Mouse (Mus musculus) right cerebral cortex, postnatal 14 days (tissue): ENCODE measurements around the gene Plekha1.

Experiments
- DNase-seq: peaks from one replicate; pipeline ENCODE4 v3.0.0; 2022

The Plekha1 gene

DNA sequence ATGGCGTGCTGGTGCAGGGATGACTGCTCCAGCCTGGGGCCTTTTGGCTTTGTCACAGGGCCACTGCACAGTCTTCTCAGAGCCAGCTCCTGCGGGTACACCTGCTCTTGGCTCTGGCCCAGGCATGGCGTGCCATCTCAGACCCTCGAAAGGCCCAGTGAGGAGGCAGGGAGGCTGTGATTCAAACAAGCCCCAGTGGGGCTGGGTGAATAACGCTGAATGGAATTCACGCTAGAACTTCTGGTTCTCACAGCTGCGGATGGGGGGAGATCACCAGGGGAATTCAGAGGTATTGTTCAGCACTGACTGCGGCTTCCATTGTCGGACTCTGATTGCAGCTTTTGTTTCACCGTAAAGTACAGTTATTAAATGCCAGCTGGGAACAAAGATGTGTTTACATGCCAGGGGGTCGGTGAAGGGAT, 4.8 kb upstream of the Plekha1 start:
- no peak for DNase-seq

DNA sequence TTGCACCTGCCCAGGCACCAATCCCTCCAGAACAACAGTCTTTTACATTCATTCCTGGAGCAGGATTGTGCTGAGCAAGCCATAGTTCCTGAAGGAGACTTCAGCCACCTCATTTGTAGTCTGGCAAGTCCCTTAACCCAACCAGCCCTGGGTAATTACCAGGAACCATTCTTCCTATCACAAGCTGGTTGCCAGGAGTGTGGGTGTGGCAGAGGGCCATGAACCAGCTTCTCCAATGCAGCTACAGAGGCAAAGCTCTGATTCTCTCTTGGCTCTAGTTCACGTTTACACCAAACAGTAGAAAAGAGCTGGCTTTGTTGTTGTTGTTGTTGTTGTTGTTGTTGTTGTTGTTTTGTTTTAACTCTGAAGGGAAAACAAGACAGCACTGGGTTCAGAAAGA, 3.1 kb upstream of the Plekha1 start:
- DNase-seq, result no peak

DNA sequence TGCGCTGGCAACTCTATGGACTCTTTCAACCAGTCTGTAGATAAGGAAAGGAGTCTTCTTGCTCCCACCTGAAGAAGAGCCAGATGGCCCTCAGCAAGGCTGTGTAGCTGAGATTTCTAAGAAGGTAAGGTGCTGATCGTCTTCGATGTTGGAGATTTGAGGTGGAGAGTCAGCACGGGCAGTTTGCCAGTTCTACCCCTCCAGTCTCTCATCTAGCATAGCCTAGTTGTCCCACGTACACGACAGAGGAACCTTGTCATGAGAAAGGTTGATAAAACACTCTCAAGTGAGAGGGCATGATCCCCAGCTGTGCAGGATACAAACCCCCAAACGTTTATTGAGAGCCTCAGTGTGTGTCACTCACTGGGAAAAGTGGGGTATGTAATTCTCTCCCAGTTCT, 845 bp upstream of the Plekha1 start:
- DNase-seq, result no peak

DNA sequence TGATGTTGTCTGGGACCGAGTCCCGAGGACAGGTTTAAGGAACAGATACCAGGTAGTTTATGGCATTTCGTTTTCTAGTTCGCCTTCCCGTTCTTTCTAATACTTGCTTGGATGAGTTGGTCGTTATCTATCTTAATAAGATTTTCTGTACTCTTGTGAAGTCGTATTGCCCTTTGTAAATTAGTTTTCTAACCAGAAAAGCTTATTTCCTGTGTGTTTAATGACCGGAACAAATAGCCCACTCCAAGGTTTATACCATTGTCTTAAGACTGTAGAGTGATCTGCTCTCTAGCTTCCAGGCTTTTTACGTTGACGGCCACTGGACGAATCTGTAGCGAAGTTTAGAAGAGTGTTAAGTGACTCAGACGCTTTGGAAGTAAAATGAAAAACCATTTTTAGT, 1.1 kb downstream of the Plekha1 start:
- no peak for DNase-seq

DNA sequence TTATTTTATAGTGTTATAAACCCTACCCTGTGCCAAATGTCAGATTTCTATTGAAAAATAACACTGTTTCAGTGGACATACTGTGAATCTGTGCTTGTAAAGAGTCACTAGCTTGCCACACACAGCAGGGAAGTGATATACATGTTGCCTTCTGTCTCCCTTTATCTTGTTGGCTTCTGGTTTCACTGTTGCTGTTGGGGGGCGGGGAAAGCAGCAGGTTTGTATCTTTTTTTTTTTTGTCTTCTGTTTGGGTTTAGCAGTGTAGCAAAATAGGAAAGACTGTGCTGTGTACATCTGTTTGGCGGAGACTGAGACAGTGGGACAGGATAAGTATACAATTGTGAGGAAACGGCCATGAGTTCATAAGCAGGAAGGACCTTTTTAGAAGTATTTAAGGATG, 1.7 kb downstream of the Plekha1 start:
- no peak for DNase-seq

DNA sequence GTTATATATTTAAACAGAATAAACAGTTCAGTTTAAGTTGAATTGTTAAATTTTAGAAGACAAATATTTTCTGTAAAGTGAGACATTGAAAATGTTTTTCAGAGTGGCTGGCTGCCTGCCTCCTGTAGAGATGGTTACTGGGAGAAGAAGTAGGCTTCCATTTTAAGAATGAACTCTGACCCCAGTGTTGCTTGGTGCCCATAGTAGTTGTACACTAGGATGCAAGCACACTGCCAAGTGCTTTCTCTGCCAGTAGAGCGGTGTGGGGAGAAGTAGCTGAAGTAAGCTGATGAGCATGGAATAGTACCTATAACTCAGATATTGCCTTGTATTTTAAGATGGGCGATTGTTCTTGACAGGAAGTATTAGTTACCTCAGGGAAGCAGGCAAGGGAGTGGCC, 18.6 kb downstream of the Plekha1 start:
- DNase-seq, result no peak

DNA sequence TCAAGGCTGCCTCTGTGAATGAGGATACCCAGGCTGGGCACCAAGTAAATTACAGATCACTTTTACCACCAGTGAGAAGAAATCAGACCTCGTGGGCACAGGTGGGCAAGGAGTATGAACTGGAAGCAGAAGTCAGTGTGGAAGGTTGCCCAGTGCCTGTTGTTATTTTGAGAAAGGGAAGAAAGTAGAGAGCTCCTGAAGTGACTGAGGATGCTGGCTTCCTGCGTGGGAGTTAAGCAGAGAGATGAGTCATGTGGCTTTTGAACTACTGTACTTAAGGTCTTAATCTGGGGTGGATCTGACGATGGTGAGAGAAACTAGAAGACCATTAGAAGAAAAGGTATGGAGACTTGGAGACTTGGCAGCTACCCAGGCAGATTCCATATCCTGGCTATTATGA, 20.7 kb downstream of the Plekha1 start:
- no peak for DNase-seq

DNA sequence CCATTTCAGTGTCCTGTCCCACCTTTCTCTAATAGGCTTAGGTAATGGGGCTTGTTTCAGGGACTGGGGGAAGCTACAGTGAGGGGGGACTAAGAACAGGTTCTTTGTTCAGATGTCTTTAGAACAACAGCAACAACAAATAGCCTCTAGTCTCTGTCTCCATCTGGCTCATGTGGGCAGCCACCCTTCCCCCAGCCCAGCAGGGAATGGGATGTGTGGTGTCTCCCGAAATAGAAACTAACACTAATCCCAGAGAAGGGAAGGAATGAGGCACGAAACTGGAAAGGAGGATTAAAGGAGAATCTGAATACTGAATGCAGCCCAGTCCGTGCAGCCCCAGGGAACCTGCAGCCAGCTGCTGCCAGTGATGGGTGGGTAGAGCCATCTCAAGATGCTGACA, 22.4 kb downstream of the Plekha1 start:
- peak; percentile 36 for DNase-seq

DNA sequence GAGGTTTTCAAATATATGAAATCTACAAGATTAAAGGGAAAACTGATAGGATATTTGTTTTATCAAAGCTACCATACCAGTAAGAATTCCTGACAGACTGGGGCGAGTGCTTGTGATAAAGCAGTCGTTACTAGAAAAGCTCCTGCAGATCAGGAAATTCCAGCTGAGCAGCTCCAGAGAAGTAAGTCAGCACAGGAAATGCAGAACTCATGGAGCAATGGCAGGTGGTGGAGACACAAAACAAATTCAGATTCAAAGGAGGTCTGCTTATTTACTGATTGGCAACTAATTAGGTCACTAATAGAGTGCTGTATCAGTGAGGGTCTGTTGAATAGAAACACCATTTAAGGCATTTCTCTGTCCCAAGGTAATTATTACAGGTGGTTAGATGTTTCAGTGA, 25.3 kb downstream of the Plekha1 start:
- no peak for DNase-seq

DNA sequence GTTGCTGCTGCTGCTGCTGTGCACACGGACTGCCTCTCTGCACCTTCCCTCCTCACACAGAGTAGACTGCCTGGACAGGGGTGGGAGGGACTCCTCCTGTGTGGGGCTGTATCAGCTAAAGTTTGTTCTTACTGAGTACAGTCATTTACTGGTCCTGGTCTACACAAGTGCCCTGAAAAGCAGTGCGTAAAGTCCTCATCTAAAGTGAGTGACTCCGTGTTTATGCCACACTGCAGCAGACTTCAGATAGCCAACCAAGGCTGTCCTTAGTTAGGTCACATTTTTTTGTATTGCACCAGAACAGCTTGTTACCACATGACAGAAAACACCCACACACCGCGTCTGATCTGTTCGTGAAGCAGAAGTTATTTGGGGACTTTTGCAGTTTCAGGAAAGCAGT, 27.4 kb downstream of the Plekha1 start:
- peak; percentile 37 for DNase-seq

DNA sequence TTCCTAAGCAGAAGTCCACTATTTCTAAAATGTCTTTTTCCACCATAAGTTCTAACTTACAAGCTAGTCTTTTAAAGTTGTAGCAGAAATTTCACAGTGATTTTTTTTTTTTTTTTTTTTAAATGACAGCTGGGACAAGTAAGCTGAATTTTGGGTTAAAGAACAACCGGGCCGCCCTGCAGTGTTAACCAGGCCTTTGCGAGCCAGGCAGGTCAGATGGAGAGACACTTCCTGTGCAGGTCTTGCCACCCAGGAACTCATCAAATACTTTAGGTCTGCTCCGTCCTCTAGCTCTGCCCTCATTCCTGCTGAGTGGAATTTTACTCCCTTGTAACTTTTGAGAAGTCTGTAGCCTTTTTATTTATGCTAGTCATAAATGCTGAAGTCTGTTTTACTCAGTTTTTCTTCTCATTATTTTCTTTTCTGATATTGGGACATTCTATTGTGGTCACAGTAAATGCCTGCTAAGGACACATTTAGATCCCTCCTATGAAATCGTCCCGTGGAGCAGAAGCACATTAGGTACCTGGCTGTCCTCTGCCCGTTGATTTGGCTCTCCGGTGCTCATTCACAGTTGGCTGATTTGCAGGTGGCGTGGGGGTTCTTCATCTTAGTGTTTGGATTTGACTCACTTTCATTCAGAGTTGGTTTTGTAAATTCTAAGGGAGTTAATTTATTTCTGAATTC, 29.5 kb downstream of the Plekha1 start:
- no peak for DNase-seq

DNA sequence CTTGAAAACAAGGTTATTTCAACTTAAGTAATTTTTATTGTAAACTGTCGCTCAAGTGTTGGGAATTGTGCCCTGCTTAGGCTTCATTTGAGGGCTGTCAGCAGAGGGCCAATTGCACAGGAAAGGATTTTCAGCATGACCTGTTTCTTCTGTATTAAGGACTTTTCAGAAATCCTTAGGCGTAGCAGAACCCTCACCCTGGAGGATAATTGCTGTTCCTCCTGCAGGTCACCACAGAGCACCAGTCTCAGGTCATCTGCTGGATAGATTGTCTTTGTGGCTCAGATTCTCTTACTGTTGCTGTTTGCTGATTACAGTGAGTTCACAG, 30.0 kb downstream of the Plekha1 start:
- no peak for DNase-seq

DNA sequence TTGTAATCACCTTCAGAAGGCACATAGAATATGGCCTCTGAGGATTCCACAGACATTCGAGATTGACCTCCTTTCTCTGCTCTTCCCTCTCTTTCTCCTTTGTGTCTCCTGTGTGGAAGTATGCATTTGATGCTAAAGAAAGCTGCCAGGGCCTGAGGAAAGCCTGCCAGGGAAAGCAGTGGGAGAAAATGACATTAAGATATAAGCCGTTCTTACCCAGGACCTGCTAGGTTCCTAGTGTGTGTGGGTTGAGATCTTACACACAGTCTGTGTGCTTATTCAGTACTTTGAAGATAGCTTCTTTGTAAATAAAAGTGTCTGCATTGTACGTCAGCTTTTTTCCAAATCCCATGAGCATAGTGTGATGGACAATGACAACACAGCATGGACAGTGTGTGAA, 30.5 kb downstream of the Plekha1 start:
- no peak for DNase-seq

DNA sequence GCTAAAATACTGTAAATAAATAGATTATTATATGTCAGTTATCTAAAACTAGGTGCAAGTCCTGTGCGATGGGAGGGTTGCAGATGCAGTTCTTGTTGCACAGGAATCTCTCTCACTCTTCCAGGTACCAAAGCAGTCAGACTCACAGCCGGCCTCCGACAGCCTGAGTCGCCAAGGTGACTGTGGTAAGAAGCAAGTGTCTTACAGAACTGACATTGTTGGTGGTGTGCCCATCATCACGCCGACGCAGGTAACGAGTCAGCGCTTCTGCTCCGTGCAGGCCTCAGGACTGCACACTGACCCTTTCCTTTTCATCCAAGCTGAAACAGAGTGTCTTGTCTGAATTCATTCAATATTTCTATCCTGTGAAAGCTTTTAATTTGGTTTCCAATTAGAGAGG, 31.6 kb downstream of the Plekha1 start:
- no peak for DNase-seq

DNA sequence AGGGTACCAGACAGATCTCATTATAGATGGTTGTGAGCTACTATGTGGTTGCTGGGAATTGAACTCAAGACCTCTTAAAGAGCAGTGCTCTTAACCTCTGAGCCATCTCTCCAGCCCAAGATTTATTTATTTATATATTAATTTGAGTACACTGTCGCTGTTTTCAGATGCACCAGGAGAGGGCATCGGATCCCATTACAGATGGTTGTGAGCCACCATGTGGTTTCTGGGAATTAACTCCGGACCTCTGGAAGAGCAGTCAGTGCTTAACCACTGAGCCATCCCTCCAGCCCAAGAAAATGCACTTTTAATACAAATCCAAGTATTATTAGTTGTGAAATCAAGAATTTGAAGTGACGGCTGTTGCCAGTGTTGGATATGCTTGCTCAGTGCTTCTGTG, 32.8 kb downstream of the Plekha1 start:
- DNase-seq, result no peak

DNA sequence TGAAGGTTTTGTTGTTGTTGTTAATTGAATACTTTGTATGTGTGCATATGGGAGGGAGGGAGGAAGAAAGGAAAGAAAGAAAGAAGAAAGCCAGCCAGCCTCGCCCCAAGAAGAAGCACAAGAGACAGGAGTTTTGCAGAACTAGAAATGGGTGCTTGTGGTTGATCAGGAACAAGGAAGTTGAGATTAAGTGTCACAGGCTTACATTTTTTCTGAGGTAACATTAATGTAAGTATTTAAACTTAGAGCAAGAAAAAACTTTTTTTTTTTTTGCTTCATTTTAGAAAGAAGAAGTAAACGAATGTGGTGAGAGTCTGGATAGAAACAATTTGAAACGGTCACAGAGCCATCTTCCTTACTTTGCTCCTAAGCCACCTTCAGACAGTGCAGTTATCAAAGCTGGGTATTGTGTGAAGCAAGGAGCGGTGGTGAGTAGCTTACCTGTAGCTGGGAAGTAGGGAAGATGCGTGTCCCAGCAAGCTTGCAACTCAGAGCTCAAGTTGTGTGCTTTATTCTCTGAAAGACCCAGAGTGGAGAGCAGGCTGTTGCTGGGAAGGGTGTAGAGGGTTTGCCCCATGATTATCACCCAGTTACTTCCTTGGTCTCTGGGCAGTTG, 34.8 kb downstream of the Plekha1 start:
- no peak for DNase-seq

DNA sequence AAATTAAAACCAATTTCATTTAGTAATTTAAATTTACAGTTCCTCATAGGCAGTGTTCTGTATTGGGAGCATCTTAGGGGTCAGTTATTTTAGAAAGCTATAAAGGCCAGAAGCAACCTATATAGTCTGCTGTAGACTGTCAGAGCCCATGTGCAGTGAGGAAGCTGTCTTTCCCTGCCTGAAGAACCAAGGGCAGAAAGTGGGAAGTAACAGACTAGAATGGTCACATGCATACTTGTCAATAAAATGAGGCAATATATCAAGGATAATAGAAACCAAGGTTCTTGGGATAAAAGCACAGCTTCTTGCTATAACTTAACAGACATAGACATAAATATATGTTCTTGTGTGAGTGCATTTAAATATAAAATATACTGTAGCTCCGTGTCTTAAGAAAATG, 37.4 kb downstream of the Plekha1 start:
- no peak for DNase-seq

DNA sequence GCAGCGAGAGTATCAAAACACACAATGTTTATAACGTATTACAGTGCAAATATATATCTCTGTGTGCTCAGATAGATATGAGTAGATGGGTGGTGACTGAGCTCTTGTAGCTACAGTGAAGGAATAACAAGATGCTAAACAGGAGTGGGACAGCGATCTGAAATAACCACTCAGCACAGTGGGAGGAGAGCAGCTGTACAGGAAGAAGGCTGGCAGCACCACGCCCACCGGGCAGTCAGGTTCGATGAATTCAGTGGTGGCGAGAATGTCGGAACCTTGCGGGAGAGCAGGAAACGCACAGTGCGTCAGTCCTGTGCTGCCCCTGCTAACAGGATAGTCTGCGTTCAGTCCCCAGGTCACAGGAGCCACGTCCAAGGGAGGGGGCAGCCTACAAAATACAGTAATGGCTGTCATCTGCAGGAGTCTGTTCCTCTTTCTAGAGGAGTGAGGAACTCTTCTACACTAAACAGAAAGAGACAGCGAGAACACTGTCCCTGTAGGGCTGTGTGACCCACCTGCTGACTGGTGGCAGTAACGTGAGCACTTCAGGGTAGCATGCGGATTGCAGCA, 38.0 kb downstream of the Plekha1 start:
- DNase-seq, result peak; percentile 37

DNA sequence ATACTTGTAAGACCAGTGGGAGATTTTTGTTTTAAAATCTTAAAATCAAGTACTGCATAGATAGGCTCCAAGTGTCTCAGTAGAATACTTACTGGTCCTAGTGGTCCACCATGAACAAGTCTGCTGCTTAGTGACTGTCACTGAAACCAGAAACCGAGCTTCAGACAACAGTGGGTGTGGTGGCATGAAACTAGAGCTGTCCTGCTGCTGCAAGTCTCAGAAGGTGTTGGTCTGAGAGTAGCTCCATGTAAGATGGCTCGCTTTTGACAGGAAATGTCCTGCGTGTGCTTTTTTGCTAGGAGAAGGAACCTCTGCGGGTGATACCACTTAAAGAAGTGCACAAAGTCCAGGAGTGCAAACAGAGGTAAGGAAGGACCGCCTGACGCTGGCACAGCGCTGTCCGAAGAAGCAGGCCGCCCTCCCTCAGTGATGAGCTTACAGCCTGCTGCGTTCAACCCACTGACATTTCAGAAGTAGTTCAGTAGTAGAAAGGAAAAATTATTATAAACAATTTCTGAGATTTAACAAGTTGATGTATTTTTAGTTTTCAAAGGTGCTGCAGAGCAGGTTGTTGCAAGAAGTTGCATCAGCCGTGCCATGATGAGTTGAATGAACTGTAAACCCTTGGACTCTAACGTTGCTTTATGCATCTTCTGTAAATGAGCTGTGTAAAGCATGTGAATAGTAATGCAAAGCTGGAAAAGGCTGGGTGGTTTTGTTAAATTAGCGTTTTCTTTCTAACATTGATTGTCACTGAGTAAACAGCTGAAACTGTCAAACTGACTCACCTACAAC, 39.2 kb downstream of the Plekha1 start:
- no peak for DNase-seq

DNA sequence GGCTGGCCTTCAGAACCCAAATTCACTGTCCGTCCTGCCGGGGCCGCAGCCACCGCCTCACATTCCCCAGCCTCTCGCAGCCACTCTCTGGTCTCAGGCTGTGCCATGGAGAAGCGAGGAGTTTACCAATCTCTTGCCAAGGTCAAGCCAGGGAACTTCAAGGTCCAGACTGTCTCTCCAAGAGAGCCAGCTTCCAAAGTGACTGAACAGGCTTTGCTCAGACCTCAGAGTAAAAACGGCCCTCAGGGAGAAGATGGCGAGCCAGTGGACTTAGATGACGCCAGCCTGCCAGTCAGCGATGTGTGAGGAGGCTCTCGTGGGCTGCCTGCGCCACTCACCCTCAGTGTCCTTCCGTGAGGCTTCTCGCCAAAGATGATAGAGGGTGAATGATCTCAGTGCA, 45.3 kb downstream of the Plekha1 start:
- DNase-seq, result no peak

DNA sequence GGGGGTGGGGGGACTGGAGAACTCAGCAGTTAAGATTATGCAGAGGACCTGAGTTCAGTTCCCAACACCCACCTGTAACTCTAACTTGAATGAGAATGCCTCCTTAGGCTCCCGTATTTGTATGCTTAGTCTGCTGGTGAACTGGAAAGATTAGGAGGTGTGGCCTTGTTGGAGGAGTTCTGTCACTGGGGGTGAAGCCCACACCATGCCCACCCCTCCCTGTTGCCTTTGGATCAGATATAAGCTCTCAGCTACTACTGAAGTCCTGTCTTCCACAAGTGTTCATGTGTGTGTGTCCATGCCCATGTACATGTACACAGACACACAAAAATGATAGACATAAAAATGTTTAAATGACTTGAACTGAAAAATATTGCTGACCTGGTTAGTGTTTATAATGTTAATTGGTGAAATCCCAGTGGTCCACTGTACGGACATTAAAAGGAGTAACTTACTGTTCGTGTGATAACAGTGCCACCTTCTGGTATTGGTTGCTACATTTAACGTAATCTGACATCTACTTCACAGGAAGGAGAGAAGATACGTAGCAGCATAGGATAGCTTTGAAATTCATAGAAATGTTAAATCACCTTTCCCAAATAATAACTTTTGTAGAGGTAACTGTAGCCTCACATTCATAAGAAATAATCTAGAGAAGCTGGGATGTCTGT, 49.3 kb downstream of the Plekha1 start:
- no peak for DNase-seq

DNA sequence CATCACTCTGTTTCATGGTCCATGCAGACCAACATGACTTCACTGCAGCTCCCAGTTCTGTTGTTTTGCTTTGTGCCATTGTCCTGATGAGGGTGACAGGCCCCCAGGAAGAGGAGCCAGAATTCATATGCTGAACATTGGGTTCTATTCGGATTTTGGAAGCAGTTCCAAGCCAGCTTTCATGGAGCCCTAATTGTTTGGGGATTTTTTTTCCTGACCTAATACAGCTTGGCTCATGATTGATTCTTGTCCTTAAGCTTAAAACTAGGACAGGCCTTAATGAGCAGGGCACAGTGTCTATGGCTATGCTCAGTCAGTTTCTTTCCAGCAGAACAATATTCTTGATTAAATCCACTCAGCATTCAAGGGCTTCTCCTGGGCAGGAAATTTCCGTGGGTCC, 52.7 kb downstream of the Plekha1 start:
- no peak for DNase-seq

DNA sequence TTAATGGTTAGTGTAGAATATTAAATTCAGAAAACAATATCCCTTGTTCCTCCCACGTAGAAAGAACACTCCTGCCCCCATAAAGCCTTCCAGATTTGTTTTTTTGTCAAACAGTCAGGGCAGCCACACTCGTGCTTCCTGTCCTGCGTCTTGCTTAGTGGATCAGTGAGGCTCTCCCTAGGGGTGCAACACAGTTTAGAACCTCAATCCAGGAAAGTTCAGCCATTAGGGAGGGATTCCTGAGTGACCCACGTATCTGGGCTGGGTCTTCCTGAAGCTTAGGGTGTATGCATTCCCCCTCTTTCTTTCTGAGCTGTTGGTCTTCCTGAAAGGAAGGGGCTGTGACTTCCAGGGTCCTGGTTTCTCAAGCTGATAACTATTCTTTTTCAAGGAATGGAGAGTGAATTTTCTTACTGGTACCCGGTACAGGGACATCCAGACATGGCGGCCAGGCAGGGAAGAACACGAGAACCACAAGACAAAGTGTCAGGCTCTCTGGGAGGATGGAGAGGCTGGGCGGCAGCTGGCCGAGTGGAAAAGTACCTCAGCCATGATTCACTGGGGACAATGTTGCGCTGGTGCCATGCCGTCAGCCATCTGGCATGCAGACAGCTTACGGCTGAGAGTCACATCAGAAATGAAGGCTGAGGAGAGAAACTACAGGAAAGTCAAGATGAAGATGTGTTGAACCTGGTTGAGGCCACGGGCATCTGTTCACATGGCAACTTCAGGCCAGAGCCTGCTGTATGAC, 57.6 kb downstream of the Plekha1 start:
- DNase-seq, result no peak
